Mouse (Mus musculus): Measurements from ENCODE around the gene Psmg4. TPM values are rescaled to one million over a fixed set of nuclear protein-coding genes. Genes with fewer than 3 reads are reported as not detected.
A peak's percentile ranks its signal among the peaks of the same experiment; 100 is the strongest.

Gene Psmg4
- polyA plus RNA-seq, 1 experiment from 2014 or later, result 62.9 TPM

DNA sequence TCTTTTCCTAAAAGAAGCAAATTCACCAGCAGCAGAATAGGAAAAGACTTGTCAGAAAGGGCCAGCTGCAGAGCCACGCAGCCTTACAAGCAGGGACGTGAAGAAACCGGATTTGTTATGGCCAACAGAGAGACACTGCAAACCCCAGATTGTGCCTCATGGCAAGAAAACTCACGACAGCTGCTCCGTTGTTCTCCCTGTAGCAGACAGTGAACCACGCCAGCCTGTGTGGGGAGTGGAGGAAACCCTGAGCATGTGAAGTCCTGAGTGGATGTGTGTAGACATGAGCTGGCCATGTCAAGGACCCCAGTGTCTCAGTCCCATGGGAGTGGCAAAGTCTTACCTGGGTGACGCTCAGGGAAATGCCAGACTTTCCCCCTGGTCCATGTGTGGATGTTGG, 26.2 kb upstream of the Psmg4 start:
- no peak overlapping the region for H3K4me3 ChIP-seq (replicated peaks; ENCODE audit: low read length)
- no peak overlapping the region for H3K4me2 ChIP-seq (ENCODE audit: low read depth, low read length)
- peaks cover 8% of the 10 kb centered on the region for H3K4me1 ChIP-seq (ENCODE audit: control insufficient read depth, insufficient read depth, low read length)
- H3K36me3 ChIP-seq (ENCODE audit: control insufficient read depth, insufficient read depth, low read length), result no peaks in the 10 kb centered on the region
- ATAC-seq (ENCODE audit: insufficient read depth, low FRiP score), result no peak
- no peaks in the 10 kb centered on the region; the same call in 1 of the 2 replicates for H3K27me3 ChIP-seq (ENCODE audit: control insufficient read depth, insufficient read depth, low read length)
- no peak overlapping the region for H3K27ac ChIP-seq (ENCODE audit: low read length)
- 47% methylated on average over 7 of the region's 7 CpGs for WGBS
- no peak overlapping the region for H3K9ac ChIP-seq (ENCODE audit: low read length)
- H3K9me3 ChIP-seq (replicated peaks; ENCODE audit: control insufficient read depth, low read length), result no peaks in the 10 kb centered on the region

DNA sequence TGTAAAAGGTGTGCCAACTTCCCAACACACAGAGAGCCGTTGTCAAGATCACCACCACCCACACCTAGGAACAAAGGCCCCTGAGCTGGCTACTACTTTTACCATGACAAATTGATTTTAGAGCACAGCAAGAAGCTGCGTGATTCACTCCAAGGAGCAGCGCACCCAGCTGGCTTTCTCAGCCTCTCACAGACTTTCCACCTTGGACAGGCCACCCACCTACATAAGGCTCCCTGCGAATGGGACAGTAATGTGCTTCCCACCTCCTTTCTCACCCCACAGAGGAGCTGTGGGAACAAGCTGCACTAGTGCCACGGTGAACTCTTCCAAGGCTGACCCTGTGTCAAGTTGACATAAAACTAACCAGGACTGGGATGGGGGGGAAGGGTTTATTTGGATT, 19.4 kb upstream of the Psmg4 start:
- Histone ChIP-seq H3K4me2 (ENCODE audit: low read depth, low read length) (no peak overlapping the region), H3K27me3 (ENCODE audit: control insufficient read depth, insufficient read depth, low read length) (no peaks in the 10 kb centered on the region)
- WGBS, result 42% methylated on average over 5 of the region's 5 CpGs

DNA sequence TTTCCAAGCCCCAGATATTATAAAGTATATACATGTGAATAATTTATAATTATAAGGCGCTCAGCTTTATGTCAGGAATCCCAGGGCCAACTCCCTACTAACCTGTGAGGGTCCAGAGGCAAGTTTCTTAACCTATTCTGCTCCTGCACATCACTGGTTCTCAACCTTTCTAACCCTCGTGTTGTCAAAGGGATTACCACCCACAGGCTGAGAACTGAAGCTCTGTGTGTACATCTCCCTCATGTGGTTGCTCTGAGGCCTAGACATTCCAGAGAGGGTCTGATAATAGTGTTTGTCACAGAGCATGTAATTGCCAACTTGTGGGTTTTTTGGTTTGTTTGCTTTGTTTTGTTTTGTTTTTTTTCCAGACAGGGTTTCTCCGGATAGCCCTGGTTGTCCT, 15.8 kb upstream of the Psmg4 start:
- H3K27me3 ChIP-seq (ENCODE audit: control insufficient read depth, insufficient read depth, low read length), result no peaks in the 10 kb centered on the region
- no peak overlapping the region for H3K4me3 ChIP-seq (replicated peaks; ENCODE audit: low read length)
- WGBS, result 67% methylated on average over 3 of the region's 3 CpGs
- no peak overlapping the region for H3K4me2 ChIP-seq (ENCODE audit: low read depth, low read length)
- H3K36me3 ChIP-seq (ENCODE audit: control insufficient read depth, insufficient read depth, low read length), result no peaks in the 10 kb centered on the region
- H3K9ac ChIP-seq (ENCODE audit: low read length), result no peak overlapping the region
- no peaks in the 10 kb centered on the region for H3K9me3 ChIP-seq (replicated peaks; ENCODE audit: control insufficient read depth, low read length)
- H3K27ac ChIP-seq (ENCODE audit: low read length), result no peak overlapping the region
- H3K4me1 ChIP-seq (ENCODE audit: control insufficient read depth, insufficient read depth, low read length), result peaks cover 15% of the 10 kb centered on the region
- ATAC-seq (ENCODE audit: insufficient read depth, low FRiP score), result no peak

More for the DNA sequence above, 19.4 kb upstream of the Psmg4 start:
- Histone ChIP-seq H3K4me3 (replicated peaks; ENCODE audit: low read length) (no peak overlapping the region), H3K9me3 (replicated peaks; ENCODE audit: control insufficient read depth, low read length) (no peaks in the 10 kb centered on the region), H3K9ac (ENCODE audit: low read length) (no peak overlapping the region), H3K27ac (ENCODE audit: low read length) (no peak overlapping the region), H3K36me3 (ENCODE audit: control insufficient read depth, insufficient read depth, low read length) (no peaks in the 10 kb centered on the region), H3K4me1 (ENCODE audit: control insufficient read depth, insufficient read depth, low read length) (peaks cover 4% of the 10 kb centered on the region)
- no peak for ATAC-seq (ENCODE audit: insufficient read depth, low FRiP score)

- no peaks in the 10 kb centered on the region for H3K36me3 ChIP-seq (ENCODE audit: control insufficient read depth, insufficient read depth, low read length)
- H3K27ac ChIP-seq (ENCODE audit: low read length), result no peak overlapping the region
- no peak for ATAC-seq (ENCODE audit: insufficient read depth, low FRiP score)
- H3K4me3 ChIP-seq (replicated peaks; ENCODE audit: low read length), result no peak overlapping the region
- H3K9me3 ChIP-seq (replicated peaks; ENCODE audit: control insufficient read depth, low read length), result no peaks in the 10 kb centered on the region
- peaks cover 15% of the 10 kb centered on the region for H3K4me1 ChIP-seq (ENCODE audit: control insufficient read depth, insufficient read depth, low read length)
- peak overlapping the region; percentile 71; the same call in 1 of the 2 replicates for H3K4me2 ChIP-seq (ENCODE audit: low read depth, low read length)
- H3K27me3 ChIP-seq (ENCODE audit: control insufficient read depth, insufficient read depth, low read length), result no peaks in the 10 kb centered on the region
- H3K9ac ChIP-seq (ENCODE audit: low read length), result no peak overlapping the region
- WGBS, result 75% methylated on average over 3 of the region's 3 CpGs
Observed at GRCm38 (mm10) chr13:34148181-34148580, 14.6 kb upstream of the Psmg4 start.

DNA sequence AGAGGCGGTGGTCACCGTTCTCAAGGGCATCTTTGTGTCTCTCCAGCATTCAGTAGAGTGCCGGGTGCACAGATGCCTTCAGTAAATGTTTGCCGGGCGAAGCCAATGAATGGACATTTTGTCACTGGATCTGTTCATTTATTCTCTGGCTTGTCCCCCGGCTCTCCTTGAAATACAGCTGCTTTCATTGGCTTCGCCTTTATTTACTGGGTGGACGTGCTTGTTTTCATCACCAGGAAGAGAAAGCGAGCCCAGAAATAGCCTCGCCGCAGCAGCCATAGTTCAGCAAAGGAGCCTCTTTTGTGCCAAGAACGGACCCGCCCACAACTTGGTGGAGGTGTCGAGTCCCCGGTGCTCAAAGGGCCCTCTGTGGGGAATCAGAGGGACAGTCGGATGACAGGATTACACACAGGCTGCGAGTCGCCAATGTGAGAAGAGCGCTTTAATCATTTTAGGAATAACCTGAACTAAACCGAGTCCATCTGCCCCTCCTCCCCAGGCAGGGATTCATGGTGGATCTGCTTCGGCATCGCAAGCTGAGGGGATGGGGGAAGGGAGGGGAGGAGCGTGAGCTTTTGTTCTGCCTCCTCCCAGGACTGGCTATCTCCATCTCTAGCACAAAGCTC, 13.9 kb upstream of the Psmg4 start:
- peak overlapping the region; percentile 42 for H3K27ac ChIP-seq (ENCODE audit: low read length)
- peak; percentile 71; the same call in 1 of the 2 replicates for ATAC-seq (ENCODE audit: insufficient read depth, low FRiP score)
- no peaks in the 10 kb centered on the region for H3K27me3 ChIP-seq (ENCODE audit: control insufficient read depth, insufficient read depth, low read length)
- peak overlapping the region; percentile 68 for H3K9ac ChIP-seq (ENCODE audit: low read length)
- H3K4me2 ChIP-seq (ENCODE audit: low read depth, low read length), result peak overlapping the region; percentile 71
- peaks cover 15% of the 10 kb centered on the region for H3K4me1 ChIP-seq (ENCODE audit: control insufficient read depth, insufficient read depth, low read length)
- no peaks in the 10 kb centered on the region for H3K36me3 ChIP-seq (ENCODE audit: control insufficient read depth, insufficient read depth, low read length)
- H3K9me3 ChIP-seq (replicated peaks; ENCODE audit: control insufficient read depth, low read length), result no peaks in the 10 kb centered on the region
- 3% methylated on average over 23 of the region's 23 CpGs for whole genome bisulfite sequencing
- H3K4me3 ChIP-seq (replicated peaks; ENCODE audit: low read length), result peak overlapping the region; percentile 50

- Histone ChIP-seq H3K27me3 (ENCODE audit: control insufficient read depth, insufficient read depth, low read length) (no peaks in the 10 kb centered on the region), H3K4me2 (ENCODE audit: low read depth, low read length) (peak overlapping the region; percentile 71), H3K4me1 (ENCODE audit: control insufficient read depth, insufficient read depth, low read length) (peaks cover 19% of the 10 kb centered on the region), H3K4me3 (replicated peaks; ENCODE audit: low read length) (peak overlapping the region; percentile 50), H3K9ac (ENCODE audit: low read length) (peak overlapping the region; percentile 68; the same call in 1 of the 2 replicates), H3K36me3 (ENCODE audit: control insufficient read depth, insufficient read depth, low read length) (no peaks in the 10 kb centered on the region), H3K9me3 (replicated peaks; ENCODE audit: control insufficient read depth, low read length) (no peaks in the 10 kb centered on the region), H3K27ac (ENCODE audit: low read length) (0 out of 2 replicates have a peak overlapping the region, but pooled peaks have one; percentile 1)
- 58% methylated on average over 5 of the region's 5 CpGs for WGBS
- ATAC-seq (ENCODE audit: insufficient read depth, low FRiP score), result no peak
Observed at GRCm38 (mm10) chr13:34149463-34150176, 13.1 kb upstream of the Psmg4 start.

DNA sequence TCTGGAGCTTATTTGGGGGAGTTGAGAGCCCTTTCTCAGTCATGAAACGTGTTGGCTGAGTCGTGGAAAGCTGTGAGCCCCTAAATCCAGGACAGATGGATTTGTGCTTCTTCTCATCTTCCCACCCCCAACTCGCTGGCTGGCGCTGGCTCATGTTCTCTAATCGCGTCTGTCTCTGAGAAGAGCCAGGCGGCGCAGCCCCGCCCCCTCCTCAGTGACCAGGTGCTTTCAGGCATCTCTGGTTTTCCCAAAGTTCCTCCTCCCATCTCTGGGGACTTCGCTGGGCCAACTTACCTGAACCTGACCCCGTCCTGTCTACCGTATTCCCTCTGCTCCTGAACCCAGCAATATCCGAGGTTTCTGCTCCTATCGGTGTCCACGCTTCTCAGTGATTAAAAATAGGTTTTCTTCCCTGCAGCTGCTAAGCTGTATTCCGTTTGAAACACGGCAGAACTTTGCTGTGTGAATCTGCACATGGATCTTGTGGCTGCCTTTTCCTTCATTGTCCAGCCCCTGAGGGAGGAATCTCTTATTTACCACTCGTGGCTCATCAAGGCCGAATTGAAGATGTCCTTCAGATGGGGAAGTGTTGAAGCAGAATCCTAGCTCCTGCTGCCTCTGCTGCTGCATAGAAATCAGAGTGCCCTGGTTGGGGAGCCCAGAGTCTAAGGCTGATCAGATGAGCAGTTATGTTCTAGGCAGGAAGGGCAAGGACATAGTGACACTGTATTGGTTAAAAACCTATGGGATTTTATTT, 12.3 kb upstream of the Psmg4 start:
- Histone ChIP-seq H3K9ac (ENCODE audit: low read length) (peak overlapping the region; percentile 37), H3K4me1 (ENCODE audit: control insufficient read depth, insufficient read depth, low read length) (peaks cover 20% of the 10 kb centered on the region), H3K4me3 (replicated peaks; ENCODE audit: low read length) (peak overlapping the region; percentile 2; the same call in 1 of the 2 replicates), H3K9me3 (replicated peaks; ENCODE audit: control insufficient read depth, low read length) (no peaks in the 10 kb centered on the region), H3K27ac (ENCODE audit: low read length) (peak overlapping the region; percentile 47), H3K36me3 (ENCODE audit: control insufficient read depth, insufficient read depth, low read length) (no peaks in the 10 kb centered on the region), H3K4me2 (ENCODE audit: low read depth, low read length) (peak overlapping the region; percentile 36), H3K27me3 (ENCODE audit: control insufficient read depth, insufficient read depth, low read length) (no peaks in the 10 kb centered on the region)
- no peak for ATAC-seq (ENCODE audit: insufficient read depth, low FRiP score)
- 10% methylated on average over 19 of the region's 19 CpGs for WGBS

DNA sequence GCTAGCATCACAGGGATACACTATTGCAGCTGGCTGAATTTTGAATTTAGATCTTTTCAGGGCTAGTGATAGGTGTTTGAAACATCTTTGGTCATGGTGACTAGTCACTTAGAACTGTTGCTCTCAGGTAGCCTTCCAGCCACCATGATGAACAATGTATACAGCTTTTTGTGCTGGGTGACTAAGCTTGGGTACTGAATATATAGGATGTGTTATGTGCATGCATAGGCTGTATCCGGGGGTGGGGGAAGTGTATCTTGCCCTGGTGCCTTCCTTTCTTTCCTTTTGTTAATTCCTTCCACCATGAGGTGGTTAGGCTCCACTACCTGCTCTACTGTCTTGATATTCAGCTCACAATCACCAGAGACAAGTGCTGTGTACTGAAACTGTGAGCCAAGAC, 11.3 kb upstream of the Psmg4 start:
- H3K4me3 ChIP-seq (replicated peaks; ENCODE audit: low read length), result no peak overlapping the region

GRCm38 (mm10) chr13:34152695-34153094, 10.1 kb upstream of the Psmg4 start:
- H3K36me3 ChIP-seq (ENCODE audit: control insufficient read depth, insufficient read depth, low read length), result no peaks in the 10 kb centered on the region
- no peak for ATAC-seq (ENCODE audit: insufficient read depth, low FRiP score)
- no peaks in the 10 kb centered on the region for H3K27me3 ChIP-seq (ENCODE audit: control insufficient read depth, insufficient read depth, low read length)
- WGBS, result 36% methylated on average over 7 of the region's 7 CpGs
- no peak overlapping the region for H3K4me3 ChIP-seq (replicated peaks; ENCODE audit: low read length)
- H3K4me1 ChIP-seq (ENCODE audit: control insufficient read depth, insufficient read depth, low read length), result peaks cover 24% of the 10 kb centered on the region
- no peaks in the 10 kb centered on the region for H3K9me3 ChIP-seq (replicated peaks; ENCODE audit: control insufficient read depth, low read length)
- no peak overlapping the region for H3K27ac ChIP-seq (ENCODE audit: low read length)
- H3K4me2 ChIP-seq (ENCODE audit: low read depth, low read length), result no peak overlapping the region
- H3K9ac ChIP-seq (ENCODE audit: low read length), result no peak overlapping the region

More for the DNA sequence above, 11.3 kb upstream of the Psmg4 start:
- H3K36me3 ChIP-seq (ENCODE audit: control insufficient read depth, insufficient read depth, low read length), result no peaks in the 10 kb centered on the region
- H3K4me2 ChIP-seq (ENCODE audit: low read depth, low read length), result no peak overlapping the region
- H3K4me1 ChIP-seq (ENCODE audit: control insufficient read depth, insufficient read depth, low read length), result peaks cover 23% of the 10 kb centered on the region
- H3K27me3 ChIP-seq (ENCODE audit: control insufficient read depth, insufficient read depth, low read length), result no peaks in the 10 kb centered on the region
- H3K9ac ChIP-seq (ENCODE audit: low read length), result no peak overlapping the region
- no peaks in the 10 kb centered on the region for H3K9me3 ChIP-seq (replicated peaks; ENCODE audit: control insufficient read depth, low read length)
- no peak for ATAC-seq (ENCODE audit: insufficient read depth, low FRiP score)
- 85% methylated on average over 1 of the region's 1 CpGs for WGBS
- no peak overlapping the region for H3K27ac ChIP-seq (ENCODE audit: low read length)
